Mouse (Mus musculus): ENCODE data around the gene Abcc10.

DNA sequence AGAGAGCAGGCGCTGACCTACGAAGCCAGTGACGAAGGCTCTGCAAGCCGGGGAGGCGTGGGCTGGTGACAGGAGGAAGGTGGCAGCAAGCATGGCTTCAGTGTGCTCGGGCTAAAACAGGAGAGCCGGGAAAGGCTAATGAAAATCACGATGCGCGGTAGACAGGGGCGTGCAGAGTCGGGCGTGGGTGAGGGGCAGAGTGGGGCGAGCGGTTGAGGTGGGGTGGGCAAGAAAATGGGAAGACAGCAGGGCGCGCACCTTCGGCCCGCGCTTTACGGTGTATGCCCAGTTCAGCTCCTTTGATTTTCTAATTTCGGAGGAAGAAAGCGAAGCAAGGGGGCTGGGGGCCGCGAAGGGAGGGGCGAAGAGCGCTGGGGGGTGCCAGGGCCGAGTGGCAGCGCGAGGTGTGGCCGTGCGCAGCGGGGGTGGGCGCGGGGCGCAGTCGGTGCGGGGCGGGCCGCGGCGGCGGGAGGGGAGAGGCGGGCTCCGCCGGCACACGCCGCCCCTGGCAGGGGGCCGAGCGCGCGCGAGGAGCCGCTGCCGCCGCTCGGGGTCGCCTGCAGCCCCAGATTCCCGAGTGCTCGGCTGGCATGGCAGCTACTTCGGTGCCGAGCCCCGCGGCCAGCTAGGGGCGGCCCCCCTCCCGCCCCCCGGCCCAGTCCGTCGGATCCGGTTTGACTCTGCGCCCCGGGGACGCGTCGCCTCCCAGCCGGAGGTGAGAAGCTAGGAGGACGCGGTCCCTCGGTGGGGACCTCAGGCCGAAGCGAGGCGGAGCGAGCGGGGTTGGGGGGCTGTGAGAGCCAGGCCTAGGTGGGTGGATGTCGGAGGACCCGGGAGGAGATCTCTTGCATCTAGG is 30.6 kb downstream of the Abcc10 start, which contains the start of gene Dlk2:
- TF ChIP-seq CTCF (IDR thresholded peaks at IDR 0.05; ENCODE audit: low read depth) (no peak), EP300 (IDR thresholded peaks at IDR 0.05; ENCODE audit: low read depth) (no peak)

Data from liver, embryonic 14.5 days (tissue).